30 mouse cellular contexts compared by ENCODE assay signal in genomic region chr7:121141274-121141673, GRCm38 (mm10). TPM values are rescaled to one million over a fixed set of nuclear protein-coding genes. Genes with fewer than 3 reads are reported as not detected.
DNase-seq lines count a peak whose midpoint lies in the region; ATAC-seq lines count a peak whose summit lies in the region.
"Had no signal": no experiment of that assay in that cellular context is flagged by ENCODE, and none has a peak within 500 bp of the region (broad histone marks: within the 10 kb centered on the region; RNA-seq: fewer than 3 reads in every experiment).

No protein-coding gene starts in this region.

- no peak for ATAC-seq in midbrain, embryonic 14.5 days (ENCODE audit: low FRiP score, low TSS enrichment)
- no peak for ATAC-seq in midbrain, embryonic 11.5 days (ENCODE audit: low FRiP score)
- ATAC-seq: forebrain, embryonic 14.5 days; forebrain, postnatal 0 days; hindbrain, embryonic 16.5 days; Patski had no signal

- no peak overlapping the region for H3K27ac ChIP-seq in midbrain, embryonic 14.5 days (replicated peaks; ENCODE audit: low read depth, low read length)
- H3K27ac ChIP-seq in midbrain, embryonic 11.5 days (ENCODE audit: low read depth, low read length), result no peak overlapping the region
- H3K27ac ChIP-seq: embryonic facial prominence, embryonic 12.5 days; embryonic facial prominence, embryonic 15.5 days; heart, embryonic 15.5 days; hindbrain, embryonic 10.5 days; hindbrain, embryonic 13.5 days had no signal

- H3K36me3 ChIP-seq in midbrain, embryonic 14.5 days (ENCODE audit: control insufficient read depth, insufficient read depth, low read length), result no peaks in the 10 kb centered on the region
- H3K36me3 ChIP-seq in midbrain, embryonic 11.5 days (ENCODE audit: control insufficient read depth, insufficient read depth, low read length), result no peaks in the 10 kb centered on the region
- H3K36me3 ChIP-seq: embryonic facial prominence, embryonic 12.5 days; embryonic facial prominence, embryonic 15.5 days; G1E; heart, embryonic 12.5 days; heart, embryonic 15.5 days; hindbrain, embryonic 10.5 days; hindbrain, embryonic 13.5 days had no signal

- no peaks in the 10 kb centered on the region for H3K4me1 ChIP-seq in midbrain, embryonic 14.5 days (ENCODE audit: control insufficient read depth, insufficient read depth, low read length)
- H3K4me1 ChIP-seq in midbrain, embryonic 11.5 days (ENCODE audit: control insufficient read depth, insufficient read depth, low read length), result no peaks in the 10 kb centered on the region
- H3K4me1 ChIP-seq: embryonic facial prominence, embryonic 12.5 days; embryonic facial prominence, embryonic 15.5 days; heart, embryonic 12.5 days; heart, embryonic 15.5 days had no signal

- H3K4me3 ChIP-seq in midbrain, embryonic 14.5 days (replicated peaks; ENCODE audit: low read depth, low read length), result no peak overlapping the region
- no peak overlapping the region for H3K4me3 ChIP-seq in midbrain, embryonic 11.5 days (ENCODE audit: low read depth, low read length)
- H3K4me3 ChIP-seq: embryonic facial prominence, embryonic 12.5 days; embryonic facial prominence, embryonic 15.5 days; heart, embryonic 12.5 days; heart, embryonic 15.5 days; hindbrain, embryonic 10.5 days; hindbrain, embryonic 13.5 days had no signal

- peak; percentile 14 for DNase-seq in frontal cortex, adult 2 months (ENCODE audit: extremely low spot score in 1 of 2, low spot score in 1 of 2)
- DNase-seq in frontal cortex, postnatal 14 days (ENCODE audit: low spot score in 2 of 2), result no peak
- DNase-seq in midbrain, embryonic 14.5 days, result peak; percentile 24
- DNase-seq in midbrain, embryonic 11.5 days (ENCODE audit: low spot score, missing footprints), result no peak
- peak; percentile 8 to 32 for DNase-seq in right cerebral cortex, adult 2 months (ENCODE audit: low spot score in 2 of 2)
- no peak for DNase-seq in right cerebral cortex, postnatal 14 days
- DNase-seq in telencephalon, adult 2 months (ENCODE audit: low read depth, low spot score), result peak; percentile 8
- DNase-seq: adrenal gland, postnatal 10 days; adrenal gland, postnatal 36 days; B cell, adult 2 months; cerebellum, adult 11 months; cerebellum, adult 2 months; cerebellum, adult 9-11 months; cerebellum, postnatal 25 days; forebrain, postnatal 0 days; gastrocnemius, postnatal 25 days; heart, adult 18-20 months; heart, postnatal 10 days; heart, postnatal 36 days had no signal

- no peak overlapping the region for H3K4me2 ChIP-seq in midbrain, embryonic 14.5 days (ENCODE audit: low read length)
- H3K4me2 ChIP-seq in midbrain, embryonic 11.5 days, result no peak overlapping the region
- H3K4me2 ChIP-seq: embryonic facial prominence, embryonic 12.5 days; embryonic facial prominence, embryonic 15.5 days; heart, embryonic 12.5 days; heart, embryonic 15.5 days; hindbrain, embryonic 13.5 days had no signal

- no peaks in the 10 kb centered on the region for H3K9me3 ChIP-seq in midbrain, embryonic 14.5 days (ENCODE audit: control insufficient read depth, low read length)
- no peaks in the 10 kb centered on the region for H3K9me3 ChIP-seq in midbrain, embryonic 11.5 days (ENCODE audit: control insufficient read depth, low read length)
- H3K9me3 ChIP-seq: embryonic facial prominence, embryonic 12.5 days; embryonic facial prominence, embryonic 15.5 days; G1E; heart, embryonic 12.5 days; heart, embryonic 15.5 days; hindbrain, embryonic 10.5 days; hindbrain, embryonic 13.5 days had no signal

- 73% methylated on average over 5 of the region's 5 CpGs for WGBS in midbrain, embryonic 14.5 days
- 86% methylated on average over 5 of the region's 5 CpGs for WGBS in midbrain, embryonic 11.5 days

- H3K9ac ChIP-seq in midbrain, embryonic 14.5 days (replicated peaks; ENCODE audit: low read length), result no peak overlapping the region
- H3K9ac ChIP-seq in midbrain, embryonic 11.5 days (ENCODE audit: low read length), result no peak overlapping the region
- H3K9ac ChIP-seq: embryonic facial prominence, embryonic 12.5 days; embryonic facial prominence, embryonic 15.5 days; forebrain, postnatal 0 days; heart, embryonic 12.5 days; heart, embryonic 15.5 days; hindbrain, embryonic 13.5 days had no signal

- no peaks in the 10 kb centered on the region for H3K27me3 ChIP-seq in midbrain, embryonic 14.5 days (ENCODE audit: control insufficient read depth, insufficient read depth, low read length)
- H3K27me3 ChIP-seq in midbrain, embryonic 11.5 days (ENCODE audit: control insufficient read depth, insufficient read depth, low read length), result no peaks in the 10 kb centered on the region
- H3K27me3 ChIP-seq: embryonic facial prominence, embryonic 12.5 days; embryonic facial prominence, embryonic 15.5 days; heart, embryonic 12.5 days; heart, embryonic 15.5 days; hindbrain, embryonic 13.5 days; Patski had no signal

RNA-seq across cellular contexts. Expression of gene Otoa, which starts 59.8 kb away (rescaled TPM):
- polyA plus RNA-seq in frontal cortex, adult 2 months (2012; rRNA removed), result 0.18 and 1.2 TPM in 2 replicates
- 0.12 TPM in 2 replicates for polyA plus RNA-seq in midbrain, embryonic 14.5 days (2014; fragmentation: Nextera tagmentation; extraction: Ambion mirVana)
- 0.06 and 0.14 TPM in 2 replicates for polyA plus RNA-seq in midbrain, embryonic 11.5 days (2014; fragmentation: Nextera tagmentation; extraction: Ambion mirVana)
- polyA plus RNA-seq: forebrain, embryonic 11.5 days; heart, embryonic 12.5 days had no signal

Comparison
In these comparisons a context has a peak if more than half of its experiments do, and no peak if none do; other contexts are left out.
1. DNase-seq: peak in frontal cortex, adult 2 months (2 of 2), midbrain, embryonic 14.5 days (single experiment), right cerebral cortex, adult 2 months (2 of 2) and telencephalon, adult 2 months (single experiment); none in frontal cortex, postnatal 14 days (0 of 2), midbrain, embryonic 11.5 days (single experiment) and right cerebral cortex, postnatal 14 days (single experiment).